Mouse (Mus musculus) liver (tissue): Measurements from ENCODE around the gene Tlr8.

Source experiments
- DNase-seq: peaks from one replicate; pipeline ENCODE4 v3.0.0-alpha.2; 2020; ENCODE audit warnings: mixed read lengths

Gene Tlr8

GRCm38 (mm10) chrX:167201365-167201764, 62.8 kb downstream of the Tlr8 start:
- no peak for DNase-seq

- no peak for DNase-seq
Observed at GRCm38 (mm10) chrX:167195228-167195649, 68.9 kb downstream of the Tlr8 start.
